Mouse (Mus musculus): ENCODE data around the gene Col1a1.

Gene Col1a1

GRCm38 (mm10) chr11:94996984-94997383 lies 61.0 kb downstream of the Col1a1 start:
- DNase-seq (ENCODE audit: low spot score): no peak

DNA sequence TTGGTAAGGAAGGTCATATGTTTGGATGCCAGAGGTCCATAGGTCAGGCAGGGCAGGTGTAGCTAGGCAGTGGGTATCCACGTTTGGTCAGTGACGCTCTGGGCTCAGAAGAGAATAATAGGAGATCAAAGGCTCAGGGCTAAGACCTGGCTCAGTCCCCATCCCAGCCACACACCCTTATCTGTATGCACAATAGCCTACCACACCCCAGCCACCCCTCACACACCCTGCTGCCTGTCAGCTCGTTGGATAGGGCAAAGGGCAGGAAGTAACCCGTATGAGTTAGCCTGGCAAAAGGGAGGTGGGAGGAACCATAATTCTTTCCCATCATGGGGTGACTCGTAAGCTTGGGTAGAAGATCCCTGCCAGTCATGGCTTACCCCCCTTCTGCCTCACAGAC lies 61.6 kb downstream of the Col1a1 start:
- DNase-seq (ENCODE audit: low spot score): no peak

- DNase-seq (ENCODE audit: low spot score): peak; percentile 76
These were observed 62.1 kb downstream of the Col1a1 start for GRCm38 (mm10) chr11:94998041-94998531.

DNA sequence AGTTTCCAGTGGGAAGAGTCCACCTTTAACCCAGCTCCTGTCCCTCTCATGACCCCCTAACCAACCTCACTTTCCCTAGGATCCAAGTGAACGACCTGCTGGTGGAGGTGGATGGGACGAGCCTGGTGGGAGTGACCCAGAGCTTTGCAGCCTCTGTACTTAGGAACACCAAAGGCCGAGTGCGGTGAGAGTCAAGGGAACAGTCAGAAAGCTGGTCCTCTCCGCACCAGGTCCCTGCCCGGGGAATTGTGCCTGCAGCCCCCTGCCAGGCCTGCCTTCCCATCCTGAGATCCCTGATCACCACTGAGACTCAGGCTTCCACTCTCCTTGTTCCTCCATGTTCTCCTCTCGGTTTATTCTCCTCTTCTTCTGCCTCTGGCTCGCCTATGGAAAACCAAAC lies 64.1 kb downstream of the Col1a1 start:
- no peak for DNase-seq (ENCODE audit: low spot score)

- no peak for DNase-seq (ENCODE audit: low spot score)
These were observed 64.5 kb downstream of the Col1a1 start for GRCm38 (mm10) chr11:95000548-95000947.

- peak; percentile 84 for DNase-seq (ENCODE audit: low spot score)
These were observed 65.0 kb downstream of the Col1a1 start for GRCm38 (mm10) chr11:95001058-95001457.

DNA sequence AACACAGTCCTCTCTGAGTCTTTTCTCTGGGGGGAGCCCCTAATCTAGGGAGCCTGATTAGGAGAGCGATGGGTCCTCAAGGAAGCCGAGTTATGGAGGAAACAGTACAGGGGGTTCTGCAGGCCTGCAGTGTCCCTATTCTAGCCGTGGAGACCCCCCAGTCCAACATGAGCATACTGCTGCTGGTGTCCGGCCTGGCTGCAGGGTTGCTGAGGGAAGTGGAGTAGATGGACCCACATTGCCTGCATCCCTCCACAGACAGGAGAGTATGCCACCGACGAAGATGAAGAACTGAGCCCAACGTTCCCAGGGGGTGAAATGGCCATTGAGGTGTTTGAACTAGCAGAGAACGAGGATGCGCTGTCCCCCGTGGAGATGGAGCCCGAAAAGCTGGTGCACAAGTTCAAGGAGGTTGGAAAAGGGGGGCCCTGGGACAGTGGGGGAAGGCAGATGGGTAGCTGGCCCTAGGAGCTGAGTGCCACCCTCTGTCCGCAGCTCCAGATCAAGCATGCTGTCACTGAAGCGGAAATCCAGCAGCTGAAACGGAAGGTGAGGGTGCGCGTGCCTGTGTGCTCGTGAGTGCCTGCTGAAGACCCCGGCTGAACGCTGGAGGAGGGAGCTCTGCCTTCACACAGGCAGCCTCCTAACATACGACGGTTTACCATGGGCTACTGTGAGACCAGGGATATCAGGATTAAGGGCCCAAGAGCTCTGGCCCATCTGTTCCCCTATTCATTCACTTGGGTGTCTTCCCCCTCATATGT lies 65.7 kb downstream of the Col1a1 start:
- DNase-seq (ENCODE audit: low spot score): no peak

Measured in layer of hippocampus, adult 11-12 months (tissue).